Mouse (Mus musculus): Measurements from ENCODE around the gene Phospho2. TPM values are rescaled to one million over a fixed set of nuclear protein-coding genes. Genes with fewer than 3 reads are reported as not detected.

The Phospho2 gene
- polyA plus RNA-seq, 2 experiments from 2014 or later = 44.9 to 47.3 TPM

GRCm38 (mm10) chr2:69825898-69826297 lies 36.5 kb downstream of the Phospho2 start:
- no peak for ATAC-seq

GRCm38 (mm10) chr2:69826380-69826779 lies 37.0 kb downstream of the Phospho2 start:
- no peak for ATAC-seq

- ATAC-seq = no peak
These were observed 38.6 kb downstream of the Phospho2 start for GRCm38 (mm10) chr2:69828031-69828430.

GRCm38 (mm10) chr2:69829680-69830079 lies 40.3 kb downstream of the Phospho2 start:
- no peak for ATAC-seq

GRCm38 (mm10) chr2:69830116-69830515 lies 40.7 kb downstream of the Phospho2 start:
- no peak for ATAC-seq

- ATAC-seq = no peak
These were observed 48.0 kb downstream of the Phospho2 start for GRCm38 (mm10) chr2:69837244-69837967.

- ATAC-seq = no peak
These were observed 48.6 kb downstream of the Phospho2 start for GRCm38 (mm10) chr2:69837996-69838395.

- ATAC-seq = no peak
These were observed 49.3 kb downstream of the Phospho2 start for GRCm38 (mm10) chr2:69838707-69839106.

- ATAC-seq = no peak
These were observed 50.8 kb downstream of the Phospho2 start for GRCm38 (mm10) chr2:69840261-69840660.

GRCm38 (mm10) chr2:69849215-69849614 lies 59.8 kb downstream of the Phospho2 start:
- ATAC-seq = no peak

Other genes starting within 250 kb of the Phospho2 start
- gene Lrp2, start 203.6 kb upstream of the Phospho2 start, polyA plus RNA-seq (2017; shearing (Covaris generic)) = under 1 TPM in 1 of 2 experiments, not detected in 1; 0.01 TPM
- gene Bbs5, start 142.5 kb upstream of the Phospho2 start, polyA plus RNA-seq (2017; shearing (Covaris generic)) = 1 to 10 TPM in 1 of 2 experiments, under 1 TPM in 1; 0.91 to 2.3 TPM
- under 1 TPM in 1 of 2 experiments, not detected in 1; 0.12 TPM for gene Klhl41, start 119.5 kb upstream of the Phospho2 start, polyA plus RNA-seq (2017; shearing (Covaris generic))
- 10 to 100 TPM in 1 of 2 experiments, 1 to 10 TPM in 1; 9.4 to 13.8 TPM for gene Fastkd1, start 76.1 kb upstream of the Phospho2 start, polyA plus RNA-seq (2017; shearing (Covaris generic))
- gene Ppig, start 67.1 kb upstream of the Phospho2 start, polyA plus RNA-seq (2017; shearing (Covaris generic)) = 100 to 1,000 TPM; 138 to 192 TPM
- 1 to 10 TPM; 4.2 to 5.7 TPM for gene Ccdc173, start within 50 bp of the Phospho2 start, polyA plus RNA-seq (2017; shearing (Covaris generic))
- gene Klhl23, start 32.3 kb downstream of the Phospho2 start, polyA plus RNA-seq (2017; shearing (Covaris generic)) = under 1 TPM in 1 of 2 experiments, not detected in 1; 0.20 TPM
- 100 to 1,000 TPM; 232 to 274 TPM for gene Ssb, start 71.9 kb downstream of the Phospho2 start, polyA plus RNA-seq (2017; shearing (Covaris generic))
- gene Mettl5, start 96.0 kb downstream of the Phospho2 start, polyA plus RNA-seq (2017; shearing (Covaris generic)) = 10 to 100 TPM; 73.1 to 75.3 TPM
- gene Ubr3, start 107.6 kb downstream of the Phospho2 start, polyA plus RNA-seq (2017; shearing (Covaris generic)) = 10 to 100 TPM; 11.7 to 16.1 TPM
- 10 to 100 TPM; 13.7 to 14.7 TPM for gene Myo3b, start 249.5 kb downstream of the Phospho2 start, polyA plus RNA-seq (2017; shearing (Covaris generic))

Measured in CD4-positive, CD25-positive, alpha-beta regulatory T cell, adult 4 months (primary cell).